Comparison of ENCODE assay signal across 7 mouse cellular contexts in the genomic region with DNA sequence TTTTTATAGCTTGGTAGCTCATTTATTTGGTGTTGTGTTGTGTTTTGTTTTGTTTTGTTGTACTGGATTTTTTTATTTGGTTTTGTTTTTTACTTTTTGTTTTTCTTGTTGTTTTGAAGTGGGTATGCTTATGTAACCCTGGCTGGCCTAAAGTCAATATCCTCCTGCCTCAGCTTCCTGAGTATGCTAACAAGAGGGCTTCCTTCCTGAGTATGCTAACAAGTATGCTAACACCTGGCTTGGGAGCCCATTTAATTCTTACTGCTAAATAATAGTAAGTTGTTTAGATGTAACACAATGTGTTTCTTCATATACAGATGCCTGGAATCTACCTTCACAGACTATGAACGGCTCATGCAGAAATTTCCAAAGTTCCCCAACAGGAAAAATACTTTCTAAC. TPM values are rescaled to one million over a fixed set of nuclear protein-coding genes. Genes with fewer than 3 reads are reported as not detected.
DNase-seq lines count a peak whose midpoint lies in the region; ATAC-seq and TF ChIP-seq lines count a peak whose summit lies in the region.

No protein-coding gene starts in this region.

- peak overlapping the region; percentile 89 for H3K4me3 ChIP-seq in left cerebral cortex, adult 2 months
- H3K4me3 ChIP-seq in embryonic facial prominence, embryonic 10.5 days = peak overlapping the region; percentile 98; the same call in 1 of the 2 replicates
- H3K4me3 ChIP-seq in hindbrain, embryonic 15.5 days = no peak overlapping the region
- H3K4me3 ChIP-seq in midbrain, embryonic 14.5 days (replicated peaks; ENCODE audit: low read depth, low read length) = no peak overlapping the region

- TF ChIP-seq CTCF in left cerebral cortex, adult 2 months (IDR thresholded peaks at IDR 0.05) = no peak

- H3K9me3 ChIP-seq in embryonic facial prominence, embryonic 10.5 days = no peaks in the 10 kb centered on the region
- no peaks in the 10 kb centered on the region for H3K9me3 ChIP-seq in hindbrain, embryonic 15.5 days
- no peaks in the 10 kb centered on the region for H3K9me3 ChIP-seq in midbrain, embryonic 14.5 days (ENCODE audit: control insufficient read depth, low read length)

- 93% methylated on average over 1 of the region's 1 CpGs for WGBS in embryonic facial prominence, embryonic 10.5 days
- WGBS in hindbrain, embryonic 15.5 days = 95% methylated on average over 1 of the region's 1 CpGs
- 96% methylated on average over 1 of the region's 1 CpGs for WGBS in midbrain, embryonic 14.5 days

- no peak for ATAC-seq in hindbrain, embryonic 15.5 days (ENCODE audit: low FRiP score, low read depth)
- ATAC-seq in midbrain, embryonic 14.5 days (ENCODE audit: low FRiP score, low TSS enrichment) = no peak

- peaks cover 22% of the 10 kb centered on the region for H3K4me1 ChIP-seq in embryonic facial prominence, embryonic 10.5 days
- H3K4me1 ChIP-seq in hindbrain, embryonic 15.5 days (replicated peaks) = peaks cover 25% of the 10 kb centered on the region
- H3K4me1 ChIP-seq in midbrain, embryonic 14.5 days (ENCODE audit: control insufficient read depth, insufficient read depth, low read length) = peaks cover 20% of the 10 kb centered on the region

- H3K27me3 ChIP-seq in embryonic facial prominence, embryonic 10.5 days (replicated peaks; ENCODE audit: low read depth, poor library complexity, severe bottlenecking) = peaks cover 13% of the 10 kb centered on the region
- no peaks in the 10 kb centered on the region for H3K27me3 ChIP-seq in hindbrain, embryonic 15.5 days
- no peaks in the 10 kb centered on the region for H3K27me3 ChIP-seq in midbrain, embryonic 14.5 days (ENCODE audit: control insufficient read depth, insufficient read depth, low read length)

- H3K27ac ChIP-seq in left cerebral cortex, adult 2 months = peak overlapping the region; percentile 94; the same call in 1 of the 2 replicates
- no peak overlapping the region for H3K27ac ChIP-seq in embryonic facial prominence, embryonic 10.5 days (replicated peaks)
- no peak overlapping the region for H3K27ac ChIP-seq in hindbrain, embryonic 15.5 days (replicated peaks)
- H3K27ac ChIP-seq in midbrain, embryonic 14.5 days (replicated peaks; ENCODE audit: low read depth, low read length) = no peak overlapping the region

- DNase-seq in left cerebral cortex, adult 2 months (ENCODE audit: extremely low spot score in 1 of 2, low spot score in 2 of 2) = no peak
- no peak for DNase-seq in left cerebral cortex, adult 9 months (ENCODE audit: low spot score in 2 of 2)
- DNase-seq in embryonic facial prominence, embryonic 10.5 days (ENCODE audit: low spot score) = no peak
- DNase-seq in midbrain, embryonic 14.5 days = no peak
- no peak for DNase-seq in left cerebral cortex, postnatal 4 days
- no peak for DNase-seq in layer of hippocampus, adult 8-10 months (ENCODE audit: low spot score in 2 of 2)

- H3K9ac ChIP-seq in hindbrain, embryonic 15.5 days = no peak overlapping the region
- no peak overlapping the region for H3K9ac ChIP-seq in midbrain, embryonic 14.5 days (replicated peaks; ENCODE audit: low read length)

- H3K4me2 ChIP-seq in hindbrain, embryonic 15.5 days = peak overlapping the region; percentile 71
- H3K4me2 ChIP-seq in midbrain, embryonic 14.5 days (ENCODE audit: low read length) = peak overlapping the region; percentile 66

- H3K36me3 ChIP-seq in embryonic facial prominence, embryonic 10.5 days (replicated peaks) = peaks cover 15% of the 10 kb centered on the region
- H3K36me3 ChIP-seq in hindbrain, embryonic 15.5 days = no peaks in the 10 kb centered on the region
- H3K36me3 ChIP-seq in midbrain, embryonic 14.5 days (ENCODE audit: control insufficient read depth, insufficient read depth, low read length) = 0 out of 2 replicates have a peak, but pooled peaks cover 3% of the 10 kb centered on the region

- intact Hi-C loops in left cerebral cortex, adult 2 months (cut with DNase I) = no loop called here
- intact Hi-C loops in left cerebral cortex, postnatal 4 days (cut with DNase I) = no loop called here

RNA-seq across cellular contexts. Expression of gene Hectd1, which starts 1.3 kb away (rescaled TPM):
- total RNA-seq in left cerebral cortex, adult 2 months (2021) = 10 to 100 TPM; 81.2 to 88.4 TPM
- 34.1 and 35.1 TPM in 2 replicates for polyA plus RNA-seq in embryonic facial prominence, embryonic 10.5 days (2016; fragmentation: Nextera tagmentation; extraction: Ambion mirVana)
- 35.3 and 37.0 TPM in 2 replicates for polyA plus RNA-seq in hindbrain, embryonic 15.5 days (2015; fragmentation: Nextera tagmentation; extraction: Ambion mirVana)
- 41.9 and 47.5 TPM in 2 replicates for polyA plus RNA-seq in midbrain, embryonic 14.5 days (2014; fragmentation: Nextera tagmentation; extraction: Ambion mirVana)
- 10 to 100 TPM; 93.8 to 99.4 TPM for total RNA-seq in left cerebral cortex, postnatal 4 days (2021)
- total RNA-seq in layer of hippocampus, adult 8-10 months (2022) = 10 to 100 TPM; 76.0 to 86.8 (median 83.3) TPM

Comparison
In these comparisons a context has a peak if more than half of its experiments do, and no peak if none do; other contexts are left out.
1. H3K4me3 ChIP-seq: peak in left cerebral cortex, adult 2 months (single experiment) and embryonic facial prominence, embryonic 10.5 days (single experiment); none in hindbrain, embryonic 15.5 days (single experiment) and midbrain, embryonic 14.5 days (single experiment).